Mouse (Mus musculus) megakaryocyte-erythroid progenitor cell, adult 5-6 weeks (primary cell): ENCODE results near the gene Tln1. TPM values are rescaled to one million over a fixed set of nuclear protein-coding genes. Genes with fewer than 3 reads are reported as not detected.
A peak's percentile ranks its signal among the peaks of the same experiment; 100 is the strongest.
"Not testable (repeated sequence)": the region's sequence is repeated elsewhere in the genome, so short reads cannot be mapped to it uniquely, and the experiment has no call there.

Experiments
- ATAC-seq: replicated peaks from 2 replicates; pipeline ENCODE4 v1.8.0; 2016; ENCODE audit warnings: mild to moderate bottlenecking, inconsistent platforms; ENCODE audit not compliant: severe bottlenecking, poor library complexity, low FRiP score, low TSS enrichment
- total RNA-seq, 2 experiments: library from RNA; stranded (forward) in 1 of 2; stranded (reverse) in 1 of 2; fragments of 200-1000, 215-1000 nt in 1 of 2; fragments of >200 nt in 1 of 2; fragmentation: Nextera tagmentation in 1 of 2; gene quantifications; 2 replicates each; pipeline ENCODE4 v1.2.3; 2014 to 2017

Gene Tln1
- total RNA-seq, 2 experiments from 2014 or later = 105 to 211 TPM

DNA sequence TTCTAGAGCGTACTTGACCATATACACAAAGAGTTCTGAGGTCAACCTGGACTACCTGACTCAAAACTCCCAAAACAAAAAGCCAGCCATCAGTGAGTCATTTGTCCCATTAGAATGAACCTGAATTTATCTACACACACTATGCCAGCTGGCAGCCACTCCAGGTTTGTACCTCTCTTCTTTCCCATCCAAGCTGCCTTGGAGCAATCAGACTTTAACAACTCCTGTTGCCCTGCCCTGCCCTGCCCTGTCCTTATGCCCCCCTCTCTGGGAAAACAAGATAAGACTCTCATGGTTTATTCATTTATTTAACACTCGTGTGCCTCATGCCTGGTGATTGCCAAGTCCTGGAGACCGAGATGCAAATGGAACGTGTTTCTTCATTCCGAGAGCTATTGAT is 71.7 kb downstream of the Tln1 start:
- peak; percentile 52 for ATAC-seq

DNA sequence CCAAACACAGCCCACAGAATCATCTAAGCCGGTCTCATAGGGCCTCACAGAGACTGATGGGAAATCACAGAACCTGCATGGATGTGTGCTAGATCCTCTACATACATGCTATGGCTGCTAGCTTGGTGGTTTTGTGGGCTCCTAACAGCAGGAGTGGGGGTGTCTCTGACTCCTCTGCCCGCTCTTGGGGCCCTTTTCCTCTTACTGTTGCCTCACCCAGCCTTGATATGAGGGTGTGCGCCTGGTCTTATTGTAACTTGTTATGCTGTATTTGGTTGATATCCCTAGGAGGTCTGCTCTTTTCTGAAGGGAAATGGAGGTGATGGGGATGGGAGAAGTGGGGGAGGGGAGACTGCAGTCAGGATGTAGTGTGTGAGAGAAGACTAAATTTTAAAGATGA is 72.9 kb downstream of the Tln1 start:
- ATAC-seq = no peak

DNA sequence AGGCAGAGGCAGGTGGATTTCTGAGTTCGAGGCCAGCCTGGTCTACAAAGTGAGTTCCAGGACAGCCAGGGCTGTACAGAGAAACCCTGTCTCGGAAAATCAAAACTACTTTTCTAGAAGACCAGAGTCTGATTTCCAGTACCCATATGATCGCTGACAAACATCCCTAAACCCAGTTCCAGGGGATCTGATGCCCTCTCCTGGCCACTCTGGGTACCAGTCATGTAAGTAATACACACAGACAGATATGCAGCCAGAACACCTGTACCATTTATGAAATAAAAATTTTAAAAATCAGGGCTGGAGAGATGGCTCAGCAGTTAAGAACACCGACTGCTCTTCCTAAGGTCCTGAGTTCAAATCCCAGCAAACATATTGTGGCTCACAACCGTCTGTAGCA is 76.8 kb downstream of the Tln1 start:
- ATAC-seq = not testable (repeated sequence)

DNA sequence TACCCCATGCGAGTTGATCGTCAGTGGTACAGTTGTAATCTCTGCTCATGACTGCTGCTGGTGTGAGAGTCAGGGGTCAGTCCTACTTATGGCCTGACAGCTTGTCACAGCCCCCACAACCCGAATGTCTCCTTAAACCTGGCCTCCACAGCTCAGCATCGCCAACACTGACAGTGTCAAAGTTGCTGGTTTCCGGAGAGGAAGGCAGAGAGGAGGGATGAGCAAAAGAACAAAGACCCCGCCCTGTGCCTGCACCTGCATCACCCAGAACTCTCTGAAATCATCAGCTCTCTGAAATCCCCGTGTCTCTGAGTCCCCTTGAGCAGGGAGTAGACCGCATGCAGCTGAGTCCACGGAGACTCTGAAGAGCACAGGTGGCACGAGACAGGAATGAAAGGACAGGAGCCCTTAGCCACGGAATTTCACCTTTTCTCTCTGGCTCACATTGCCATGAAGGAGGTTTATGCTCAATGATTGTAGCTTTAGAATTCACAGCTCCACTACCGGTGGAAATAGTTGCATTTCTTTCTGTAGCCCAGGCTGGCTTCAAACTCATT is 78.9 kb downstream of the Tln1 start, which contains the start of gene Sit1:
Sit1 (minus strand) TSS at position 200 of the 557 bp plus-strand sequence.
- ATAC-seq = no peak

DNA sequence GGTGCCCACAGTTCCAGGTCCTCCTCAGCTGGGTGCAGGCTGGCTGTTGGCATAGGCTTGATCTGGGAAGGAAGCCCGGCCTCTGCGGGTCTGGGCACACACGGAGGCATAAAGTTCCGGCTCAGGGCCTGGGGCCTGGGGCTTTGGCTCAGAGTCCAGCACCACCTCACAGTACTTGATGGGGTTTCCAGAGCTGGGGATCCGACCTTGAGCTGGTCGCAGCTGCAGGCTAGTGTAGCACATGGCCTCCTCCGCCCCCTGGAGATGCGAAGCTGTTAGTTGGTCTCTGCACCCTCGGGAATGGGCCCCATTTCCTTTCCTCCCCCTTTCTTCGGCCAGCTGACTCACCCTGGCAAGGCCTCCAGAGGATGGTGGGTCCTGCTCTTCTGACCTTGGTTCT is 79.9 kb downstream of the Tln1 start:
- ATAC-seq = no peak

DNA sequence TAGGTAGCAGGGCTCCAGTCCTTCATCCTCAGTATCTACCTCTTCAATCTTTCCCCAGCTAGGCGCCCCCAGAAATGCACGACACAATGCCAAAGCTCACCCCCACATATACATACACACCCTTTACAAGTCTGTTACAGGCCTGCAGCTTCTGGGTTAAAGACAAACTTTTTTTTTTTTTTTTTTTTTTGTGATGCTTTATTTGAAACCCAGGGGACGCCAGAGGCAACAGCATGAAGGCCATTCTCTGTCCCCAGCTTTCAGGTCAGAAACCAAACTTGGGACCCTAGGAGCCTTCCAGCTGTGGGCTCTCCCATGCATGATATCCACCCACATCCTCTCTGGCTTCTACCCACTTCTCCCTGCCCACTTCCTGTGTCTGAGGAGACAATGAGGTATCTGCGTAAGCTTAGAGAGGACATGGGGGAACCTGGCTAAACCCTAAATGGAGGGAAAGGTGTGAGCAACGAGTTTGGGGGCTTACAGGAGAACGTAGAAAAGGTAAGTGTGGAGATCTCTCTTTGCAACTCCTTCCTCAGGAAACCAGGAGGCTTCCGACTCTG is 80.5 kb downstream of the Tln1 start:
- ATAC-seq = no peak

Other genes starting within 250 kb of the Tln1 start
- gene Rusc2, start 180.7 kb downstream of the Tln1 start, total RNA-seq (2014; fragmentation: Nextera tagmentation) = 1.8 and 7.6 TPM in 2 replicates
- gene Rusc2, start 180.7 kb downstream of the Tln1 start, total RNA-seq (2017) = 0.19 and 1.5 TPM in 2 replicates
- gene Fam166b, start 133.6 kb downstream of the Tln1 start, total RNA-seq (2014; fragmentation: Nextera tagmentation) = not detected in 2 replicates
- gene Fam166b, start 133.6 kb downstream of the Tln1 start, total RNA-seq (2017) = not detected in 2 replicates
- gene Tesk1, start 120.8 kb downstream of the Tln1 start, total RNA-seq (2014; fragmentation: Nextera tagmentation) = 11.7 and 15.6 TPM in 2 replicates
- 4.3 and 4.8 TPM in 2 replicates for gene Tesk1, start 120.8 kb downstream of the Tln1 start, total RNA-seq (2017)
- 1.5 and 9.6 TPM in 2 replicates for gene Cd72, start 108.1 kb downstream of the Tln1 start, total RNA-seq (2014; fragmentation: Nextera tagmentation)
- gene Cd72, start 108.1 kb downstream of the Tln1 start, total RNA-seq (2017) = 2.9 and 11.9 TPM in 2 replicates
- gene Sit1, start 79.0 kb downstream of the Tln1 start, total RNA-seq (2014; fragmentation: Nextera tagmentation) = 0.61 TPM in 1 of 2 replicates, not detected in the other
- not detected in 2 replicates for gene Sit1, start 79.0 kb downstream of the Tln1 start, total RNA-seq (2017)
- gene Ccdc107, start 69.8 kb downstream of the Tln1 start, total RNA-seq (2014; fragmentation: Nextera tagmentation) = 28.8 and 47.9 TPM in 2 replicates
- 44.6 and 46.3 TPM in 2 replicates for gene Ccdc107, start 69.8 kb downstream of the Tln1 start, total RNA-seq (2017)
- 44.3 and 50.3 TPM in 2 replicates for gene Arhgef39, start 63.0 kb downstream of the Tln1 start, total RNA-seq (2014; fragmentation: Nextera tagmentation)
- gene Arhgef39, start 63.0 kb downstream of the Tln1 start, total RNA-seq (2017) = 27.2 and 32.7 TPM in 2 replicates
- gene Car9, start 55.7 kb downstream of the Tln1 start, total RNA-seq (2014; fragmentation: Nextera tagmentation) = 3.6 and 11.8 TPM in 2 replicates
- 2.1 and 3.3 TPM in 2 replicates for gene Car9, start 55.7 kb downstream of the Tln1 start, total RNA-seq (2017)
- not detected in 2 replicates for gene Tpm2, start 38.9 kb downstream of the Tln1 start, total RNA-seq (2014; fragmentation: Nextera tagmentation)
- gene Tpm2, start 38.9 kb downstream of the Tln1 start, total RNA-seq (2017) = 0.09 TPM in 1 of 2 replicates, not detected in the other
- gene Creb3, start 359 bp downstream of the Tln1 start, total RNA-seq (2014; fragmentation: Nextera tagmentation) = 9.6 and 12.7 TPM in 2 replicates
- 19.4 and 42.2 TPM in 2 replicates for gene Creb3, start 359 bp downstream of the Tln1 start, total RNA-seq (2017)
- gene Rgp1, start 16.0 kb upstream of the Tln1 start, total RNA-seq (2014; fragmentation: Nextera tagmentation) = 28.7 and 30.4 TPM in 2 replicates
- gene Rgp1, start 16.0 kb upstream of the Tln1 start, total RNA-seq (2017) = 6.7 and 8.3 TPM in 2 replicates
- 19.7 and 22.9 TPM in 2 replicates for gene Gba2, start 16.2 kb upstream of the Tln1 start, total RNA-seq (2014; fragmentation: Nextera tagmentation)
- 6.1 and 12.0 TPM in 2 replicates for gene Gba2, start 16.2 kb upstream of the Tln1 start, total RNA-seq (2017)
- not detected in 2 replicates for gene Msmp, start 21.8 kb upstream of the Tln1 start, total RNA-seq (2014; fragmentation: Nextera tagmentation)
- not detected in 2 replicates for gene Msmp, start 21.8 kb upstream of the Tln1 start, total RNA-seq (2017)
- gene Npr2, start 69.2 kb upstream of the Tln1 start, total RNA-seq (2014; fragmentation: Nextera tagmentation) = 0.09 and 2.0 TPM in 2 replicates
- 0.08 and 0.14 TPM in 2 replicates for gene Npr2, start 69.2 kb upstream of the Tln1 start, total RNA-seq (2017)
- gene Spag8, start 90.9 kb upstream of the Tln1 start, total RNA-seq (2014; fragmentation: Nextera tagmentation) = 1.6 TPM in 1 of 2 replicates, not detected in the other
- not detected in 2 replicates for gene Spag8, start 90.9 kb upstream of the Tln1 start, total RNA-seq (2017)
- gene Hint2, start 93.8 kb upstream of the Tln1 start, total RNA-seq (2014; fragmentation: Nextera tagmentation) = 70.7 and 73.0 TPM in 2 replicates
- gene Hint2, start 93.8 kb upstream of the Tln1 start, total RNA-seq (2017) = 43.1 and 63.0 TPM in 2 replicates
- 1.2 and 2.5 TPM in 2 replicates for gene Tmem8b, start 106.3 kb upstream of the Tln1 start, total RNA-seq (2014; fragmentation: Nextera tagmentation)
- 0.38 and 1.6 TPM in 2 replicates for gene Tmem8b, start 106.3 kb upstream of the Tln1 start, total RNA-seq (2017)
- not detected in 2 replicates for gene Fam221b, start 106.5 kb upstream of the Tln1 start, total RNA-seq (2014; fragmentation: Nextera tagmentation)
- 0.15 and 0.28 TPM in 2 replicates for gene Fam221b, start 106.5 kb upstream of the Tln1 start, total RNA-seq (2017)
- not detected in 2 replicates for gene Olfr70, start 138.1 kb upstream of the Tln1 start, total RNA-seq (2014; fragmentation: Nextera tagmentation)
- gene Olfr70, start 138.1 kb upstream of the Tln1 start, total RNA-seq (2017) = not detected in 2 replicates
- not detected in 2 replicates for gene Olfr71, start 147.6 kb upstream of the Tln1 start, total RNA-seq (2014; fragmentation: Nextera tagmentation)
- not detected in 2 replicates for gene Olfr71, start 147.6 kb upstream of the Tln1 start, total RNA-seq (2017)
- not detected in 2 replicates for gene Hrct1, start 164.5 kb upstream of the Tln1 start, total RNA-seq (2014; fragmentation: Nextera tagmentation)
- gene Hrct1, start 164.5 kb upstream of the Tln1 start, total RNA-seq (2017) = not detected in 2 replicates
- gene Spaar, start 167.3 kb upstream of the Tln1 start, total RNA-seq (2014; fragmentation: Nextera tagmentation) = not detected in 2 replicates
- gene Spaar, start 167.3 kb upstream of the Tln1 start, total RNA-seq (2017) = not detected in 2 replicates
- gene Olfr159, start 208.3 kb upstream of the Tln1 start, total RNA-seq (2014; fragmentation: Nextera tagmentation) = not detected in 2 replicates
- not detected in 2 replicates for gene Olfr159, start 208.3 kb upstream of the Tln1 start, total RNA-seq (2017)